Mouse (Mus musculus): ENCODE measurements at regions not wholly inside any gene's neighbourhood (a gene's known extent, or its start where the extent isn't known, plus 50 kb on each side); places are given as distances from the start of the nearest gene placed in this dataset.

DNA sequence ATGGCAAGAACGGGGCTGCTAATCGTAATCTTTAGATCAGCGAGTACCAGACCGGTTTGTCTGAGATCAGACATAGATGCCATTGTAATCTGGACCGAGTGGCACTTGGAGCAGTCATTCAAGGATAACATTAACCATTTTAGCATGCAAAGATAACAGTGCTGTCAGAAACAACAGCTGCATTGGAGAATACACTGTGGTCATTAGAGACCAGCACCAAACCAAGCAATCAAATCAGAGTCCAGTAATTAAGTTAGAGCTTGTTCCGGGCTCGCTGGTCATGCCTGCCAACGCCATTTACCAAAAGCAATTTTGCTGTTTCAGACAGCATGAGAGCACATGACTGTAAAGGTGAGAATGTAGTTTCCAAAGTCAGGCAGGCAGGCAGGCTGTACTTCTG lies 50.1 kb upstream of the Erbin start:
- in situ Hi-C loops (cut with MboI; ENCODE audit: low pct_unique_long_range_greater_than_20kb) = no loop called here
- POLR2A ChIA-PET = interaction anchor here (0.8 kb wide), 1 partner anchor 8 kb away, joined by 4 read pairs; no protein-coding TSS in a partner anchor

More for the DNA sequence above, 50.1 kb upstream of the Erbin start:
- no peaks in the 10 kb centered on the region for H3K27me3 ChIP-seq
- CTCF ChIA-PET = no interaction called here
- DNase-seq (ENCODE audit: low read depth, low spot score) (no peak), ATAC-seq (no peak)
- no peak for TF ChIP-seq CTCF (IDR thresholded peaks at IDR 0.05)
